ENCODE assay signal across 9 mouse cellular contexts in genomic region chr9:64232257-64232957, GRCm38 (mm10). TPM values are rescaled to one million over a fixed set of nuclear protein-coding genes. Genes with fewer than 3 reads are reported as not detected.
A peak's percentile ranks its signal among the peaks of the same experiment; 100 is the strongest.
DNase-seq lines count a peak whose midpoint lies in the region; ATAC-seq and TF ChIP-seq lines count a peak whose summit lies in the region.
"Had no signal": no experiment of that assay in that cellular context is flagged by ENCODE, and none has a peak within 500 bp of the region (broad histone marks: within the 10 kb centered on the region; RNA-seq: fewer than 3 reads in every experiment).

No protein-coding gene starts in this region.

- no peak for DNase-seq in neural tube, embryonic 10.5 days (ENCODE audit: extremely low spot score, low spot score)
- peak; percentile 19 for DNase-seq in gastrocnemius, postnatal 25 days
- DNase-seq in hindbrain, postnatal 0 days (ENCODE audit: low spot score), result peak; percentile 24
- no peak for DNase-seq in right cerebral cortex, postnatal 36 days (ENCODE audit: low spot score in 2 of 2)
- DNase-seq in adrenal gland, postnatal 4 days (ENCODE audit: low spot score in 2 of 2), result no peak
- DNase-seq in spleen, adult 12 weeks (ENCODE audit: low spot score), result no peak

- H3K4me3 ChIP-seq in neural tube, embryonic 13.5 days, result no peak overlapping the region
- H3K4me3 ChIP-seq in hindbrain, postnatal 0 days (ENCODE audit: low read length), result no peak overlapping the region
- H3K4me3 ChIP-seq in stomach, embryonic 15.5 days (replicated peaks), result no peak overlapping the region

- H3K27ac ChIP-seq in neural tube, embryonic 13.5 days (replicated peaks), result no peak overlapping the region; the same call in 1 of the 2 replicates
- H3K27ac ChIP-seq in hindbrain, postnatal 0 days, result peak overlapping the region; percentile 74
- H3K27ac ChIP-seq in stomach, embryonic 15.5 days, result peak overlapping the region; percentile 72

- no peak for ATAC-seq in neural tube, embryonic 13.5 days (ENCODE audit: low read depth)
- ATAC-seq in hindbrain, postnatal 0 days, result 0 out of 2 replicates have a peak, but pooled peaks have one; percentile 55
- no peak for ATAC-seq in stomach, embryonic 15.5 days (ENCODE audit: insufficient read depth, low FRiP score, low read depth)

- no peaks in the 10 kb centered on the region for H3K9me3 ChIP-seq in neural tube, embryonic 13.5 days
- no peaks in the 10 kb centered on the region for H3K9me3 ChIP-seq in hindbrain, postnatal 0 days (ENCODE audit: low read length)
- H3K9me3 ChIP-seq in stomach, embryonic 15.5 days, result no peaks in the 10 kb centered on the region

- 0 out of 2 replicates have a peak overlapping the region, but pooled peaks have one; percentile 26 for H3K9ac ChIP-seq in neural tube, embryonic 13.5 days
- H3K9ac ChIP-seq in hindbrain, postnatal 0 days (replicated peaks; ENCODE audit: low read length), result no peak overlapping the region
- H3K9ac ChIP-seq in stomach, embryonic 15.5 days, result no peak overlapping the region

- H3K4me1 ChIP-seq in neural tube, embryonic 13.5 days (replicated peaks), result peaks cover 56% of the 10 kb centered on the region
- H3K4me1 ChIP-seq in hindbrain, postnatal 0 days (ENCODE audit: insufficient read depth, low read length), result peaks cover 18% of the 10 kb centered on the region
- peaks cover 24% of the 10 kb centered on the region for H3K4me1 ChIP-seq in stomach, embryonic 15.5 days

- H3K4me2 ChIP-seq in neural tube, embryonic 13.5 days, result no peak overlapping the region
- 0 out of 2 replicates have a peak overlapping the region, but pooled peaks have one; percentile 5 for H3K4me2 ChIP-seq in hindbrain, postnatal 0 days (ENCODE audit: low read depth, low read length)
- H3K4me2 ChIP-seq in stomach, embryonic 15.5 days, result peak overlapping the region; percentile 8; the same call in 1 of the 2 replicates

- TF ChIP-seq CTCF in hindbrain, postnatal 0 days (IDR thresholded peaks at IDR 0.05; ENCODE audit: low read depth), result no peak

- no peaks in the 10 kb centered on the region for H3K27me3 ChIP-seq in neural tube, embryonic 13.5 days
- H3K27me3 ChIP-seq in hindbrain, postnatal 0 days (ENCODE audit: insufficient read depth, low read length), result no peaks in the 10 kb centered on the region
- no peaks in the 10 kb centered on the region for H3K27me3 ChIP-seq in stomach, embryonic 15.5 days (replicated peaks)

- no peaks in the 10 kb centered on the region for H3K36me3 ChIP-seq in neural tube, embryonic 13.5 days
- H3K36me3 ChIP-seq in hindbrain, postnatal 0 days (ENCODE audit: insufficient read depth, low read length), result no peaks in the 10 kb centered on the region
- H3K36me3 ChIP-seq in stomach, embryonic 15.5 days, result peaks cover 5% of the 10 kb centered on the region; the same call in 1 of the 2 replicates

- 52% methylated on average over 9 of the region's 9 CpGs for WGBS in neural tube, embryonic 13.5 days
- WGBS in hindbrain, postnatal 0 days, result 46% methylated on average over 9 of the region's 9 CpGs
- WGBS in stomach, embryonic 15.5 days, result 35% methylated on average over 9 of the region's 9 CpGs

RNA-seq across cellular contexts. Expression of gene Uchl4, which starts 2.6 kb away (rescaled TPM):
- polyA plus RNA-seq in neural tube, embryonic 13.5 days (2015; fragmentation: Nextera tagmentation; extraction: Ambion mirVana), result 2.1 and 2.9 TPM in 2 replicates
- total RNA-seq in gastrocnemius, postnatal 25 days (2021), result 1 to 10 TPM; 1.4 to 1.8 TPM
- total RNA-seq in hindbrain, postnatal 0 days (2014; rRNA removed), result 0.47 TPM in 1 of 2 replicates, not detected in the other
- polyA plus RNA-seq in hindbrain, postnatal 0 days (2015; fragmentation: Nextera tagmentation; extraction: Ambion mirVana), result 1.6 and 2.3 TPM in 2 replicates
- 3.2 and 5.0 TPM in 2 replicates for polyA plus RNA-seq in stomach, embryonic 15.5 days (2015; fragmentation: Nextera tagmentation; extraction: Ambion mirVana)
- 1 to 10 TPM; 2.0 to 2.6 TPM for total RNA-seq in adrenal gland, postnatal 4 days (2021)
- polyA plus RNA-seq: small intestine, adult 2 months had no signal

RNA-seq across cellular contexts. Expression of gene Map2k1, which starts 21.0 kb away (rescaled TPM):
- 54.1 and 61.0 TPM in 2 replicates for polyA plus RNA-seq in neural tube, embryonic 13.5 days (2015; fragmentation: Nextera tagmentation; extraction: Ambion mirVana)
- total RNA-seq in gastrocnemius, postnatal 25 days (2021), result 10 to 100 TPM; 47.2 to 47.4 TPM
- 91.2 and 99.5 TPM in 2 replicates for total RNA-seq in hindbrain, postnatal 0 days (2014; rRNA removed)
- polyA plus RNA-seq in hindbrain, postnatal 0 days (2015; fragmentation: Nextera tagmentation; extraction: Ambion mirVana), result 77.9 and 81.0 TPM in 2 replicates
- polyA plus RNA-seq in stomach, embryonic 15.5 days (2015; fragmentation: Nextera tagmentation; extraction: Ambion mirVana), result 85.5 and 88.6 TPM in 2 replicates
- total RNA-seq in adrenal gland, postnatal 4 days (2021), result 10 to 100 TPM; 49.4 to 54.3 TPM

RNA-seq across cellular contexts. Expression of gene Tipin, which starts 49.0 kb away (rescaled TPM):
- 78.9 and 80.5 TPM in 2 replicates for polyA plus RNA-seq in neural tube, embryonic 13.5 days (2015; fragmentation: Nextera tagmentation; extraction: Ambion mirVana)
- total RNA-seq in gastrocnemius, postnatal 25 days (2021), result 1 to 10 TPM; 8.0 to 8.7 TPM
- total RNA-seq in hindbrain, postnatal 0 days (2014; rRNA removed), result 40.3 and 83.7 TPM in 2 replicates
- 97.0 and 101 TPM in 2 replicates for polyA plus RNA-seq in hindbrain, postnatal 0 days (2015; fragmentation: Nextera tagmentation; extraction: Ambion mirVana)
- 182 and 194 TPM in 2 replicates for polyA plus RNA-seq in stomach, embryonic 15.5 days (2015; fragmentation: Nextera tagmentation; extraction: Ambion mirVana)
- 10 to 100 TPM; 64.0 to 66.3 TPM for total RNA-seq in adrenal gland, postnatal 4 days (2021)

RNA-seq across cellular contexts. Expression of gene Snapc5, which starts 53.3 kb away (rescaled TPM):
- 38.4 and 43.0 TPM in 2 replicates for polyA plus RNA-seq in neural tube, embryonic 13.5 days (2015; fragmentation: Nextera tagmentation; extraction: Ambion mirVana)
- total RNA-seq in gastrocnemius, postnatal 25 days (2021), result 10 to 100 TPM; 17.9 to 18.5 TPM
- 1.9 and 5.9 TPM in 2 replicates for total RNA-seq in hindbrain, postnatal 0 days (2014; rRNA removed)
- 34.4 and 35.0 TPM in 2 replicates for polyA plus RNA-seq in hindbrain, postnatal 0 days (2015; fragmentation: Nextera tagmentation; extraction: Ambion mirVana)
- 31.1 and 32.8 TPM in 2 replicates for polyA plus RNA-seq in stomach, embryonic 15.5 days (2015; fragmentation: Nextera tagmentation; extraction: Ambion mirVana)
- total RNA-seq in adrenal gland, postnatal 4 days (2021), result 10 to 100 TPM; 21.6 to 21.8 TPM

RNA-seq across cellular contexts. Expression of gene Rpl4, which starts 59.2 kb away (rescaled TPM):
- polyA plus RNA-seq in neural tube, embryonic 13.5 days (2015; fragmentation: Nextera tagmentation; extraction: Ambion mirVana), result 668 and 699 TPM in 2 replicates
- total RNA-seq in gastrocnemius, postnatal 25 days (2021), result 100 to 1,000 TPM; 458 to 485 TPM
- total RNA-seq in hindbrain, postnatal 0 days (2014; rRNA removed), result 588 and 616 TPM in 2 replicates
- 620 and 630 TPM in 2 replicates for polyA plus RNA-seq in hindbrain, postnatal 0 days (2015; fragmentation: Nextera tagmentation; extraction: Ambion mirVana)
- 1,181 and 1,204 TPM in 2 replicates for polyA plus RNA-seq in stomach, embryonic 15.5 days (2015; fragmentation: Nextera tagmentation; extraction: Ambion mirVana)
- 1,000 to 10,000 TPM; 1,230 to 1,246 TPM for total RNA-seq in adrenal gland, postnatal 4 days (2021)

Comparison
In these comparisons a context has a peak if more than half of its experiments do, and no peak if none do; other contexts are left out.
1. DNase-seq: peak in gastrocnemius, postnatal 25 days (single experiment) and hindbrain, postnatal 0 days (single experiment); none in neural tube, embryonic 10.5 days (single experiment), right cerebral cortex, postnatal 36 days (0 of 2), adrenal gland, postnatal 4 days (0 of 2) and spleen, adult 12 weeks (single experiment).